Mouse (Mus musculus): ENCODE measurements around the gene Nav3.
A peak's percentile ranks its signal among the peaks of the same experiment; 100 is the strongest.
"Not testable (repeated sequence)": the region's sequence is repeated elsewhere in the genome, so short reads cannot be mapped to it uniquely, and the experiment has no call there.

Gene Nav3

GRCm38 (mm10) chr10:110383506-110384229, 72.3 kb downstream of the Nav3 start:
- DNase-seq (ENCODE audit: low read depth, low spot score): not testable (repeated sequence)

DNA sequence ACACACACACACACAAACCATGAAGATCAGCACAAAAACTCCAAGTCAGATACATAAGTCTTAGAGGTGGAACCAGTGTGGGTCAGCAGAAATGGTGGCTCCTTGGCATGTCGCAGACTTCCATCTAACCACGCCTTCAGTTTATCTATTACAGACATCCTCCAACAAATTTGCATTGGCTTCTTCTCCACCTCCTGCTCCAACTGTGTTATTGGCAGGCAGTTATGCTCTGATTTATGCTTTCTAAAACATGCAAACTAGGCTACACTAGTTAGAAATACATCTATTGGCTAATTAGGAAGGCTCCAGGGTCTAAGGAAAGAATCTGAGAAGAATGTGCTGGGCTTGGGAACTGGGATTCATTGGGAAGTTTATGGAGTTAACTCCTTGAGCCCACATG, 75.2 kb downstream of the Nav3 start:
- no peak for DNase-seq (ENCODE audit: low read depth, low spot score)

DNA sequence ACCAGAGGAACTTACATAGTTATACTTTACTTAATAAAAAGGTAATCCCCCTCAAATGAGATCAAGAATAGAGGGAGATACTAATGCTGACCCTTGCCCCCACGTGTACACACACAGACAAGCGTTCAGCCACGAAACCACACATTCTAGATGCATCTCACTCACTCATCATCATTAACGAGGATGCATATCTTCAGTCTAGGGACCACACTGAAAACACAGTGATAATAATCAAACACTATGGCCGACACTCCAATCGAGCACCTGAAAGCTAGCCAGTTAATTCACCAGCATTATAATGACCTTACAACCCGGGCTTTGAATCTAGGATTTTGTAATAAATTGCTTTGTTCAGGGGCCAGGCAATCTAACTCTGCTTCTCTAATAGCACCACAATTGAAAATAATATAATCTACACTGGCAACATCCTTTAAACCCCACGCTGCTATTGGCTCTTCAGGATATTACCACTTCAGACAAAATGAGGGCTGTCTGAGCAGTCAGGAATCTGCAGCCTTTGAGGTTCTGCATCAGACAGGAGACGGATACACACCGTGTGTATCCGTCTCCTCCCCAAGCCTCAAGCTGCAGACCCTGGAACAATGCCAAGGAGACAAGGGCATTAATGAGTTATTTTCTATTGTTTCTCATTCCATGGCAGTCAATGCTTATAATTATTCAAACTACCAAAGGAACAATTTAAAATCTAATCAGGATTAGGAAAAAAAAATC, 83.1 kb downstream of the Nav3 start:
- no peak for DNase-seq (ENCODE audit: low read depth, low spot score)

DNA sequence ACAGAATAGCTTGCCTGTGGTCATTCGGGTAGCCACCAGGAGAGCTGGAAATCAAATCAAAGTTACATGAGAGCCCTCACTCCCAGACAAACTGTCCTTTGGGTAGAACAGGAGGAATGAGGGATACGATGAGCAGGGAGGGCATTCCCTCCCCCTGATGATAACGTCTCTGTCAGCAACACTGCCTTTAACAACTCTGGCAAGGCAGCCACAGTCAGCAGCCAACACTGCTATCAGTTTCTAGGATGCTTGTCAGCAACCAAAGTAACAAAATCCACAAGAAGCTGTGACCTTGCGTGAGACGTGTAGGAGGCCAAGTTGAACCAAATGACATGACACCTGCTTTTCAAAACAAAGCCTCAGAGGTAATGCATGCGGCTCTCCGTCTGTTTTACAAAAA, 103.9 kb downstream of the Nav3 start:
- no peak for DNase-seq (ENCODE audit: low read depth, low spot score)

- DNase-seq (ENCODE audit: low read depth, low spot score): no peak
Measured at GRCm38 (mm10) chr10:110330030-110330429, 126.0 kb downstream of the Nav3 start.

GRCm38 (mm10) chr10:110329629-110330028, 126.4 kb downstream of the Nav3 start:
- DNase-seq (ENCODE audit: low read depth, low spot score): no peak

- DNase-seq (ENCODE audit: low read depth, low spot score): no peak
Measured at GRCm38 (mm10) chr10:110322082-110322632, 133.8 kb downstream of the Nav3 start.

- DNase-seq (ENCODE audit: low read depth, low spot score): no peak
Measured at GRCm38 (mm10) chr10:110317275-110317674, 138.7 kb downstream of the Nav3 start.

DNA sequence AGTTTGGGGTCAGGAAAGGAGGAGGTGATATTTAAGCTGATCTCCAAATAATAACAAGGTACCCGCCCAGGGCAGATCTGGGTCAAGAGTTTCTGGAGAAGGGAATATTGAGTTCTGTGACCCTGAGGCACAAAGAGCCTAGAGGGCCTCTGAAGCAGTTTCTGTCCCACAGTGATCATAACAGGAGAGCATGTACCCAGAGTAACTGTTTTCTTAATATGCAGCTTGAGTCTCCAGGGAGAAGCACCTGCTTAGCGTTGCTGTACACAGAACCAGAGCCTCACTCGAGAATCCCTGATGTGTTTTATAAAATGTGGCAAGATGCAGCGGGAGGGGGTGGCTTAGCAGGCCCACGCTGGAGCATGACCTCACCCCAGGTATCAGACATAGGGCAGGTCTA, 141.5 kb downstream of the Nav3 start:
- DNase-seq (ENCODE audit: low read depth, low spot score): no peak

GRCm38 (mm10) chr10:110313959-110314358, 142.0 kb downstream of the Nav3 start:
- DNase-seq (ENCODE audit: low read depth, low spot score): no peak

- DNase-seq (ENCODE audit: low read depth, low spot score): no peak
Measured at GRCm38 (mm10) chr10:110309511-110309910, 146.5 kb downstream of the Nav3 start.

- no peak for DNase-seq (ENCODE audit: low read depth, low spot score)
Measured at GRCm38 (mm10) chr10:110305609-110306008, 150.4 kb downstream of the Nav3 start.

DNA sequence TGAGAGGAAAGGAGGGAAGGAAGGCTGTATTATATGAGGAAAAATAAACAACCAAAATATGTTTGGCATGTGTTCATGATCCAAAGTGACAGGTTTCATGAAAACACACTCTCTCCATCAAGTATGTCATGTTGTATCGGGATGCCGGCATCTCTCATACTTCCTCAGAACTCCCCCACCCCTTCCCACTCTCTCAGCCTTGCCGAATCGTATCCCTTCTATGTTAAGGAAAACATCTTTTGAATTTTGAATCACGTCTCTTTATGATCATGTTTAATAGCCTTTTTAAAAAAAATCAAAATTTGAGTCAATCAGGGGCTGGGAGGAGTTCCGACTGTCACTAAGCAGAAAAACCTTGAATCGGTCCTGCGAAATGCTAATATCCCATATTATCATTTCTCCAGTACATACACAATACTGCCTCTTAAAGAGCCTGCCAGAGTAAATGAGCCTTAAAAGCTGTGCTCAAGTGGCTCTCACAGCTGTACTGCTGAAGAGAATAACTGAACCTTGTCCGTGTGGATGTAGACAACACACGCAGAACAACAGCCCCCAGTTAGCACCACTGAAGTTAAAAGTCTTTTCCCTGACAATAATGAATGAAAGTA, 165.9 kb downstream of the Nav3 start:
- DNase-seq (ENCODE audit: low read depth, low spot score): no peak

- no peak for DNase-seq (ENCODE audit: low read depth, low spot score)
Measured at GRCm38 (mm10) chr10:110283879-110284278, 172.1 kb downstream of the Nav3 start.

DNA sequence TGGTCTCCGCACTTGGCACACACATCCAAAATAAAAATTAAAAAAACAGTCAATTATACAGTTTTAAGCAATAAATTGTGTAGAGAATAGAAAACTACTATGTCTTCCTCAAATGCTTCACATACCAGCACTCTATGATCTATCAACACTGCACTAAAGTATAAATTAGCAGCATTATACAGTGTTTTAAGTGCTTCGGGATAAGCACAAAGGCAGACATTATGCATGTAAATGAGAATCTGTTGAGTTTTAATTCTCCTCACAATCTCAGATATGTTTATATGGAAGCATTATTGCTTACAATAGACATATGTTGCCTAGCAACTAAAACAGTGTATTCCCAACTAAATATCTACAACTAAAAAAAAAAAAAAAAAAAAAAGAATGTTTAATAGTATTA, 183.2 kb downstream of the Nav3 start:
- no peak for DNase-seq (ENCODE audit: low read depth, low spot score)

- DNase-seq (ENCODE audit: low read depth, low spot score): no peak
Measured at GRCm38 (mm10) chr10:110270561-110270960, 185.4 kb downstream of the Nav3 start.

GRCm38 (mm10) chr10:110242128-110242561, 213.9 kb downstream of the Nav3 start:
- DNase-seq (ENCODE audit: low read depth, low spot score): peak; percentile 22

DNA sequence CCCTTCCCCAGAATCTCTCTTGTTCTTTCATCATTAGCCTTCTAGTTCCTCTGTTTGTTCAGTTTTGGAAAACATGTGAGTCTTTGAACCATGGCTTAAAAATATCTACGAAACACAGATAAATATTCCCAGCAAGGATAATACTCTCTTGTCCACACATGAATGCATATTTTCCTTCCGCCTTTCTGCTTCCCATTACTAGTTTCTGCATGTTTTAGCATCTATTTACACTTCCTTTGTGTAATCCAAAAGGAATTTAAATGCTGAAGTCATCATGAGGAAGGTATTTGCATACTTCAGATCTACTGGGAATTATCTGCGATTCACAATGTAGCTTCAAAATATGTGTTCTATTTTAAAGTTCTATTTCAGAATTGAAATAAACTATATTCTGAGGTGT, 215.3 kb downstream of the Nav3 start:
- DNase-seq (ENCODE audit: low read depth, low spot score): no peak

GRCm38 (mm10) chr10:110233307-110233930, 222.6 kb downstream of the Nav3 start:
- DNase-seq (ENCODE audit: low read depth, low spot score): no peak

GRCm38 (mm10) chr10:110206411-110206810, 249.6 kb downstream of the Nav3 start:
- DNase-seq (ENCODE audit: low read depth, low spot score): no peak

DNA sequence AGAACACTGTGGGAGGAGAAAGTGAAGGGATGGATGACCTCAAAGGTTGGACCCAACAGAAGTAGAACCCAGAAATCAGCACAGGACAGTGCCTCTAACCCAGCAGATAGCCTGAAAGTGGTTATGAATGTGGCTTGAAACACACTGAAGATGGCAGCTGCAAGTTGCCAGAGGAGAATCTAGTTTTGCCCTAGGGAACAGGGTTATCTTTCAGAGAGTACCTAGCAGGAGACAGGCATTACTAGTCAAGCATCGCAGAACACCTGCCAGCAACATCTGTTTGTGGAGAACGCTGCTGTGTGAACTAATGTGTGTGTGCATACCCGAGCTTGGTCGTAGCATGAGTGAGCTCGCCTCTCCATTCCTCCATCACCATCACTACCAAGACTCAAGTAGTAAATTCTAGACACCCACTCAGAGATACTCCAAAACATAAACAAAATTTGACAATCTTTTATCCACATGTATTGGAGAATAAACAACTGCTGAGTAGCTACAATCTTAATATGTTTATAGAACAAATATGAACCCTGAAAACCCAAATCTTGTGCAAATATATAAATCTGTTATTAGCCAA, 251.8 kb downstream of the Nav3 start:
- DNase-seq (ENCODE audit: low read depth, low spot score): no peak

DNA sequence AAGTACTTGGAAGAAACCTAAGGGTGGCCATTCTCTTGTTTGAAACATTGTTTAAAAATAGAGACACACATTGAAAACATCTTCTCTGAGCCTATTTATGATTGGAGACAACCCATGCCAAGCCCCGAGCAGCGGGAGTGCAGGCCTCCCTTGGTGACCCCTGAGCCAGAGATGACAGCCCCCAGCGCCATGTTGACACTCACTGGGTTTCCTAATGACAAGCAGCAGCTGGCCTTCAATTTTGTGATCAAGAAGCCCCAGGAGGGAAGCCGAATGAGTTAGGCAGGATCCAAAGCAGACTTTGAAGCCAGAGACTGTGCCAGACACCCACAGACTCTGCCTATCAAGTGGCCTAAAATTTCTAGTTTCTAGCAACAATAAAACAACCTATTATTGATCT, 263.1 kb downstream of the Nav3 start:
- peak; percentile 7 for DNase-seq (ENCODE audit: low read depth, low spot score)
